Mouse (Mus musculus) intestine, postnatal 0 days (tissue): ENCODE results near the gene Grip1. TPM values are rescaled to one million over a fixed set of nuclear protein-coding genes. Genes with fewer than 3 reads are reported as not detected.

Experiments used
- ATAC-seq: fragments of 200-750 bp; cut with Nextera tagmentation; 2 replicates; pipeline ENCODE4 v1.8.0; 2017; ENCODE audit warnings: mild to moderate bottlenecking, moderate TSS enrichment, moderate library complexity
- H3K27ac ChIP-seq: fragments of 300-500 bp; sonication (generic); 2 replicates; pipeline ENCODE4 v1.5.1; 2014; ENCODE audit warnings: mild to moderate bottlenecking, low read depth, low read length, moderate library complexity
- H3K27me3 ChIP-seq: fragments of 300-500 bp; sonication (generic); replicated peaks from 2 replicates; pipeline ENCODE4 v1.6.1; 2014; ENCODE audit warnings: low read length, mixed read lengths; ENCODE audit not compliant: control insufficient read depth, insufficient read depth
- H3K36me3 ChIP-seq: fragments of 300-500 bp; sonication (generic); 2 replicates; pipeline ENCODE4 v1.6.1; 2014; ENCODE audit warnings: mild to moderate bottlenecking, moderate library complexity; ENCODE audit not compliant: control insufficient read depth, insufficient read depth
- H3K4me1 ChIP-seq: fragments of 300-500 bp; sonication (generic); replicated peaks from 2 replicates; pipeline ENCODE4 v1.6.1; 2014; ENCODE audit warnings: antibody characterized with exemption, low read length, mixed read lengths; ENCODE audit not compliant: control insufficient read depth, insufficient read depth
- H3K4me2 ChIP-seq: fragments of 300-500 bp; sonication (generic); replicated peaks from 2 replicates; pipeline ENCODE4 v1.6.1; 2014; ENCODE audit warnings: low read depth, mild to moderate bottlenecking, moderate library complexity
- H3K4me3 ChIP-seq: fragments of 300-500 bp; sonication (generic); 2 replicates; pipeline ENCODE4 v1.5.1; 2014; ENCODE audit warnings: low read depth, low read length
- H3K9ac ChIP-seq: fragments of 300-500 bp; sonication (generic); 2 replicates; pipeline ENCODE4 v1.6.1; 2014; ENCODE audit warnings: mild to moderate bottlenecking, low read depth, low read length
- H3K9me3 ChIP-seq: fragments of 300-500 bp; sonication (generic); 2 replicates; pipeline ENCODE4 v1.6.1; 2016; ENCODE audit warnings: mixed run types; ENCODE audit not compliant: control insufficient read depth
- CTCF ChIP-seq: sonication (generic); IDR thresholded peaks from 2 replicates; pipeline ENCODE4 v1.5.1; 2016; ENCODE audit warnings: low read depth, mild to moderate bottlenecking, control low read depth, antibody characterized with exemption, moderate library complexity
- WGBS: fragments of 180-500 bp; shearing (Covaris S2); extraction: QIAGEN DNeasy Blood & Tissue Kit; methylation state at CpG from one replicate; pipeline ENCODE4 v1.1.7; 2014; 5-methylcytosine and 5-hydroxymethylcytosine counted together
- polyA plus RNA-seq: library from polyadenylated mRNA; unstranded; fragments of >200 nt; fragmentation: Nextera tagmentation; extraction: Ambion mirVana; gene quantifications from 2 replicates; pipeline ENCODE4 v1.2.1, GENCODE M21; 2015

The Grip1 gene
- polyA plus RNA-seq, 1 experiment from 2014 or later: 0.48 TPM

DNA sequence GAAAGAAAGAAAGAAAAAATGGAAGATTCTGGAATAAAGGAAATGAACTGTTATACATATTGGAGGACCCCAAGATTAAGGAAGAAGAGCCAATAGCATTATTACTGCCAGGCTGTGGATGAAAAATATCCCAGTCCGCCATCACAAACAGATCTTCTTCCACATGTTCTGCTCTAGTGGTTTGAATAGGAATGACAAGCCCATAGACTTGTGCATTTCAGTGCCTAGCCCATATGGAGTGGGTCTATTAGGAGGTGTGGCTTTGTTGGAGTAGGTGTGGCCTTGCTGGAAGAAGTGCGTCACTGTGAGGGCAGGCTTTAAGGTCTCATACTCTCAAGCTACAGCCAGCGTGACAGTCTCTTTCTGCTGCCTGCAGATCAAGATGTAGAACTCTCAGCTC is 670.1 kb downstream of the Grip1 start:
- Histone ChIP-seq H3K27me3 (no peaks in the 10 kb centered on the region), H3K9me3 (no peaks in the 10 kb centered on the region), H3K4me1 (no peaks in the 10 kb centered on the region), H3K9ac (no peak overlapping the region), H3K4me3 (no peak overlapping the region), H3K36me3 (no peaks in the 10 kb centered on the region), H3K27ac (no peak overlapping the region), H3K4me2 (no peak overlapping the region)
- 0 out of 2 replicates have a peak, but pooled peaks have one; percentile 5 for TF ChIP-seq CTCF
- no peak for ATAC-seq
- WGBS: 83% methylated on average over 3 of the region's 3 CpGs

DNA sequence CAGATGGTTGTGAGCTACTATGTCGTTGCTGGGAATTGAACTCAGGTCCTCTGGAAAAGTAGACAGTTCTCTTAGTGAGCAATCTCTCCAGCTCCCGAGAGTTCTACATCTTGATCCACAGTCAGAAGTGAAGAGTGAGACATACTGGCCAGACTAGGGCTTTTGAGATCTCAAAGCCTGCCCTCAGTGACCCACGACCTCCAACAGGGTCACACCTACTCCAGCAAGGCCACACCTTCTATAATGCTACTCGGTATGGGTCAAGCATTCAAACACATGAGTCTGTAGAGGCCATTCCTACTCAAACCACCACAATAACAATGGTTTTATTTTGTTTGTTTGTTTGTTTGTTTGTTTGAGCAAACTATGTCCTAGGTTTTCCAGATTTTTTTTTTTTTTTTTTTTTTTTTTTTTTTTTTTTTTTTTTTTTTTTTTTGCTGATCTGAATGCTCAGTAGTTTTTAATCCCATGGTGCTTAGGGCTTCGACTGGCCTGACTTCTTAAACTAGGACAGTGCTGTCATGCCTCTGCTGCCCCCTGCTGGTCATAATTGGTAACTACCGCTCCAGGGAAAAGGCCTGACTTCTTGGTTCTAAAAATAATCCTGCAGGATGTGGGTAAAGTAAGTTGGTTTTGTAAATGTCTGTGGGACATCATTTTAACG is 671.3 kb downstream of the Grip1 start:
- peak; percentile 88 for TF ChIP-seq CTCF
- H3K4me1 ChIP-seq: no peaks in the 10 kb centered on the region
- WGBS: 52% methylated on average over 7 of the region's 7 CpGs
- ATAC-seq: no peak
- no peak overlapping the region for H3K4me3 ChIP-seq
- H3K36me3 ChIP-seq: no peaks in the 10 kb centered on the region
- no peak overlapping the region for H3K9ac ChIP-seq
- no peaks in the 10 kb centered on the region for H3K27me3 ChIP-seq
- H3K27ac ChIP-seq: no peak overlapping the region
- no peak overlapping the region for H3K4me2 ChIP-seq
- H3K9me3 ChIP-seq: no peaks in the 10 kb centered on the region

DNA sequence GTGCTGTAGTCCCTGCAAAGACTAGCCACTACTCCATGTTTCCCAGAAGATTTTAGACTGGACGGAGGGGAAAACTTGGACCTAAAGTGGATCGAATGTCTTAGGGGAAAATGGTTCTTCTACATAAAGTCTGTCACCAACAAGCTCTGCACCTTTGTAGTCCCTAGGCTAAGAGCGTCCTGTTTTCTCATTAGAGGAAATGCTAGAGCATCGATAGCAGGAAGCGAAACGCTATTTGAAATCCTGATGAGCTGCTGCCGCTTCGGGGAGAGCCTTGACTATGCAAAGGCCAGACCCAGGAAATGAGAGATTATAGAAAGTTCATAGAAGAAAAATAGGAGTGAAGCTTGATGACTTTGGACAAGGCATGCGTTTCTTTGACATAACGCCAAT is 671.8 kb downstream of the Grip1 start:
- Histone ChIP-seq H3K4me3 (no peak overlapping the region), H3K36me3 (no peaks in the 10 kb centered on the region), H3K4me1 (no peaks in the 10 kb centered on the region), H3K9ac (no peak overlapping the region), H3K27ac (no peak overlapping the region), H3K27me3 (no peaks in the 10 kb centered on the region), H3K4me2 (no peak overlapping the region), H3K9me3 (no peaks in the 10 kb centered on the region)
- ATAC-seq: no peak
- WGBS: 75% methylated on average over 10 of the region's 10 CpGs
- TF ChIP-seq CTCF: no peak

DNA sequence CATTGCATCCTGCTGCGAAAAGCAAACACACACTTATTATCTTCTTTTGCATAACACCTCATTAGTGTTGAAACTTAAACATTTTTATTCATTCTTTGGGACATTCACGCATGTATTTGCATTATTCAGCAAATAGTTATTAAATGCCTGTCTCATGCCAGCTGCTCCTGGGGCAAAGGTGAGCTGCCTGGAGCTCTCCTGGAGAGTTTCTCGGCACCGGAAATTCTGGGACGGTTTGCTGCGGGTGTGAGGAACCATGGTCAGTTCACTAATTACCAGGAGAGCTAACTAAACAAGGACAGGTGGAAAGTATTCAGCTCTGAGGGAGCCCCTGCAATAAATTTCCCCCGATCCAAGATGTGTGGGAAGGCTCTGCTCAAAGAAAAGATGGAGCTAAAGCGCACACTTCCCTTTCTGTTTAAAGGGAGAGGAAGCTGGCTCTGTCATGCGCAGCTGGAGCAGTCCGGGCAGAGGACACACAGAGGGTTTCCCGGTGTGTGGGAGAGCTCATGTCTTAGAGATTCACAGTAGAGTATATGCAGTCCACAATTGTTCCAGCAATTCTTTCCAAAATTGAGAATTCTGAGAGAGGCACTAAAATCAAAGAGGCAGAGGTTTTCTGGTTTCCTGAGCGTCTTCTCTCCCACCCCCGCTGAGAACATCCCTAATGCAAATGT is 675.1 kb downstream of the Grip1 start:
- ATAC-seq: no peak
- H3K9ac ChIP-seq: no peak overlapping the region
- H3K9me3 ChIP-seq: no peaks in the 10 kb centered on the region
- H3K27me3 ChIP-seq: no peaks in the 10 kb centered on the region
- no peaks in the 10 kb centered on the region for H3K4me1 ChIP-seq
- TF ChIP-seq CTCF: no peak
- H3K4me3 ChIP-seq: no peak overlapping the region
- no peak overlapping the region for H3K27ac ChIP-seq
- H3K4me2 ChIP-seq: peak overlapping the region; percentile 35
- WGBS: 30% methylated on average over 13 of the region's 13 CpGs
- H3K36me3 ChIP-seq: no peaks in the 10 kb centered on the region

DNA sequence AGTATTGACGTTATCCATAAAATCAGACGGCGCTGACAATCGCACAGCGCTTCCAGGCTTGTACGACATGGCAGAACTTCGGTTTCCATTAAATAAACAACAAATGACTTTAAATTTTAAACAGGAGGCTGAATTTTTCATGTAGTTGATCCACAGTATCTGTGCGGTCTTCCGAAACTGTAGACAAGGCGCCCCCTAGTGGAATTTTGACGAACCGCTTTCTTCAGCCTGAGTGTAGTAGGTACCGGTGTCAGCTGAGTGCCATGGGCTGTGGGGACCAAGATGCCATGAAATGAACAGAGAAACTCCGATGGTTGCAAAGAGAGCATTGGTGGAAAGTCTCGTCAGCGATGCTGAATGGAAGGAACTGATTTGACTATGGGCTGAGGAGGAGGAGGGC is 677.0 kb downstream of the Grip1 start:
- Histone ChIP-seq H3K27ac (no peak overlapping the region), H3K9me3 (no peaks in the 10 kb centered on the region), H3K4me1 (no peaks in the 10 kb centered on the region), H3K4me2 (no peak overlapping the region), H3K36me3 (no peaks in the 10 kb centered on the region), H3K4me3 (no peak overlapping the region), H3K27me3 (no peaks in the 10 kb centered on the region), H3K9ac (no peak overlapping the region)
- 66% methylated on average over 16 of the region's 16 CpGs for WGBS
- no peak for ATAC-seq
- peak; percentile 65 for TF ChIP-seq CTCF

DNA sequence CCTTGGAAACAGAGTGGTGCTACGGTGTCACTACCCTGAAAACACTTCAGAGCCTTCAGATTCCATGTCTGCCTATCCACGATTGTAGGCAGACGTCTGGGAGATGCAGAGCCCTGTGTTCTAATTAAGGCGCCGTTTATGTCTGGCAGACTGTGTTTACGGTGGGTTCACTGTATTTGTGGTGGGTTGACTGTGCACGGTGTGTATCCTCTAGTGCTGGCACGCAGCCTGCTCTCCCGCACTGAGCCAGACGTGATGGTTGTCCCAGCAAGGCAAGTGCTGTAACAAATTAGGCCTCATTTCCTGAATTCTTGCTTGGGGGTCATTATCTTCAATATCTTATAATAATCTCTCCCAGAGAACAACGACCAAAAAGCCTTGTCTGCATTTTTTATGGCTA is 680.1 kb downstream of the Grip1 start:
- H3K9ac ChIP-seq: no peak overlapping the region
- H3K9me3 ChIP-seq: no peaks in the 10 kb centered on the region
- WGBS: 64% methylated on average over 11 of the region's 11 CpGs
- no peak overlapping the region for H3K4me3 ChIP-seq
- TF ChIP-seq CTCF: no peak
- H3K27ac ChIP-seq: no peak overlapping the region
- H3K4me2 ChIP-seq: no peak overlapping the region
- H3K27me3 ChIP-seq: no peaks in the 10 kb centered on the region
- ATAC-seq: no peak
- no peaks in the 10 kb centered on the region for H3K36me3 ChIP-seq
- H3K4me1 ChIP-seq: no peaks in the 10 kb centered on the region
